Mouse (Mus musculus): ENCODE measurements around the gene Hdhd5.

The Hdhd5 gene

DNA sequence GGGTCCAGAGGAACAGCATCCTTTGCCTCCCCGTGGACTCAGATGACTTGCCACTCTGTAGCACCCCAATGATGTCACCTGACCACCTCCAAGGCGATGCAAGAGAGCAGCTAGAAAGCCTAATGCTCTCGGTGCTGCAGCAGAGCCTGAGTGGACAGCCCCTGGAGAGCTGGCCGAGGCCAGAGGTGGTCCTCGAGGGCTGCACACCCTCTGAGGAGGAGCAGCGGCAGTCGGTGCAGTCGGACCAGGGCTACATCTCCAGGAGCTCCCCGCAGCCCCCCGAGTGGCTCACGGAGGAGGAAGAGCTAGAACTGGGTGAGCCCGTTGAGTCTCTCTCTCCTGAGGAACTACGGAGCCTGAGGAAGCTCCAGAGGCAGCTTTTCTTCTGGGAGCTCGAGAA lies 49.1 kb downstream of the Hdhd5 start:
- DNase-seq, result no peak

DNA sequence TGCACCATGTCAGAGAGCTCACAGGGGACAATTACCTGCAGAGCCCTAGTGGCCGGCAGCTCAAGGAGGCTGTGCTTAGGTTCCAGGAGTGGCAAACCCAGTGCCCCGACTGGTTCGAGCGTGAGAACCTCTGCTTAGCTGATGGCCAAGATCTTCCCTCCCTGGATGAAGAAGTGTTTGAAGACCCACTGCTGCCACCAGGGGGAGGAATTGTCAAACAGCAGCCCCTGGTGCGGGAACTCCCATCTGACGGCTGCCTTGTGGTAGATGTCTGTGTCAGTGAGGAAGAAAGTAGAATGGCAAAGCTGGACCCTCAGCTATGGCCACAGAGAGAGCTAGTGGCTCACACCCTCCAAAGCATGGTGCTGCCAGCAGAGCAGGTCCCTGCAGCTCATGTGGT lies 49.6 kb downstream of the Hdhd5 start:
- no peak for DNase-seq

DNA sequence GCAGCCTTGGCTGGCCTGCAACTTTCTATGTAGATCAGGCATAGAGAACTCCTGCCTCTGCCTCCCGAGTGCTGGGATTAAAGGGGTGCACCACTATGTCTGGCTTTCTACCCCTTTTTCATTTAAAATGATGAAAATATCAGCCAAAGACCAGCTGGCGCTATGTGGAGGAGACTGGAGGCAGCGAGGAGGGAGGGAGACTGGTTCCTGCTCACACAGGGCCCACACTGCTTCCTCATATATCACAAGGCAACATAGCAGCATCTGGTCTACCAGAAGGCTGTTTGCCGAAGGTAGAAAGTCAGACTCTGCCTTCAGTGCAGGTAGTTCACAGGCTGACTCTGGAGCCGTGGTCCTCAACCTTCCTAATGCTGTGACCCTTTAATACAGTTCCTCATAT lies 50.8 kb downstream of the Hdhd5 start:
- no peak for DNase-seq

DNA sequence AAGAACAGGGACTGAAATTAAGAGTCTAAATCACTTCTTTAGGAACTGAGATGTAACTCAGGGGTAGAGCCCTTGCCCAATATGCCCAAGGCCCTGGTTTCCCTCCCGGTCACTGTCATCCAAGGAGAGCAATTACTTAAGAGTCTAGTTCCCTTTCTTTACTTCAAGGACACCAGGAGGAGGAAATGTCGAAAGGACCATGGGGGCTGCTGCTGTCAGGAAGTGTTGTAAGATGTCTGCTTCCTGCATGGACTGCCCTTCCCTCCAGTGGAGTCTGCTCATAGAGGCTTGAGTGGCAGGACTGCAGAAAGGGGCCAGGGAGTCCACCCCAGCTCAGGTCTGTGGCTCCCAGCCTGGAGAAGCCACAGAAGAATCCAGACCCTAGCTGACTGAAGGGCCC lies 51.8 kb downstream of the Hdhd5 start:
- DNase-seq, result no peak

DNA sequence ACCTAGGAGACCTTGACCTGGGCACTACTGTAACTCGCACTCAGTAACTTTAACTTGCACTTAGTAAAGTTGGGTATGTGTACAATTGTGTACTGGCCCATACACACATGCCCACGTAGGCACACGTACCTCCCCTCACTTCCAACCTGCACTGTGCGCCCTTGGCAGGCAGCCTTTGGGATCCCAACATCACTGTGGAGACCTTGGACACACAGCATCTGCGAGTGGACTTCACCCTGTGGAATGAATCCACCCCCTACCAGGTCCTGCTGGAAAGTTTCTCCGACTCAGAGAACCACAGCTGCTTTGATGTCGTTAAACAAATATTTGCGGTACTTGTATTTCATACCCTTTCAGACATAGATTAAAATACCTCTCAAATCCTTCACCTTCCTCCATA lies 55.8 kb downstream of the Hdhd5 start:
- no peak for DNase-seq

DNA sequence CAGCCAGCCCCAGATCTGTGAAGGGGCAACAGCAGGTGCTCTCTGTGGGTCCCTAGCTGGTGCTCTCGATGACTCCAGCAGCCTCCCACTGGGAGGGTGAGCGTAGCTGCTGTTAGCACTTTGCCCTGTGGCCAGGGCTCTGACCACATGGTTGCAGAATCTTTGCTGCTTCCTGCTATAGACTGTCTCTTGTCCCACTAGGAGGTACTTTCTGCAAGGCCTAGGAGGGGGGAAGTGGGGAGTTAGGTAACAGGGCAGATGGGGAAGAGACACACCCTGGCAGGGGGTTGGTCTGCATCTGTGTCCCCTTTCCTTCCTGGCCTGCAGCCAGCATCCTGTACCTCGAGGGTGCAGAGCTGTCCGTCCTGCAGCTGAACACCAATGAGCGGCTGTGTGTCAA lies 57.7 kb downstream of the Hdhd5 start:
- DNase-seq, result no peak

DNA sequence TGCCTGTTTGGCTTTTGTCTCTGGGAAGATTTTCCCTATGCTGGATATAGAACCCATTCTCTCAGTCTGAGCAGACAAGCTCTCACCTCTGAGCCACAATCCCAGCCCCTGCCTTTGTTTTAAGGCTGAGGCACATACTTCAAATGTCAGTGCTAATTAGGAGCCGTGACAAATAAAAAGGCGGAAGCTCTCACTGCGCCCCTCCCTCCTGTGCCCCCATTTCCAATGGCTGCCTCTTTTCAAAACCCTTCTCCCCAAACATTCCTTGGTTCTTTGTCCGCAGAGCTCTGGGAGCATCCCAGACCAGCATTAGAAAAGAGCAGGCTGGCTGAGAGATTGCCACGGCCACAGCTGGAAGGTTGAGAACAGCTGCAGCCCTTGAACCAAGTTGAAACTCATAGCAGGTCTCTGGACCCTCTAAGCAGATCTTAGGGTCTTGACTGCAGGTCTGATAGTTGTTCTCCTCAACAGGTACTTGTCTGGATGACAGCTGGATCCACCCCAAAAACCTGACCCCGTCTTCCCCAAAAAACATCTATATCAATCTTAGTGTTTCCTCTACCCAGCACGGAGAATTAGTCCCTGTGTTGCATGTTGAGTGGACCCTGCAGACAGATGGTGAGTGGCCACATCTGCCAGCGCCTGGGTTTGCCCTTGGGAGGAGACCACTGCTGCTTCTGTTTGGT lies 58.5 kb downstream of the Hdhd5 start:
- no peak for DNase-seq

DNA sequence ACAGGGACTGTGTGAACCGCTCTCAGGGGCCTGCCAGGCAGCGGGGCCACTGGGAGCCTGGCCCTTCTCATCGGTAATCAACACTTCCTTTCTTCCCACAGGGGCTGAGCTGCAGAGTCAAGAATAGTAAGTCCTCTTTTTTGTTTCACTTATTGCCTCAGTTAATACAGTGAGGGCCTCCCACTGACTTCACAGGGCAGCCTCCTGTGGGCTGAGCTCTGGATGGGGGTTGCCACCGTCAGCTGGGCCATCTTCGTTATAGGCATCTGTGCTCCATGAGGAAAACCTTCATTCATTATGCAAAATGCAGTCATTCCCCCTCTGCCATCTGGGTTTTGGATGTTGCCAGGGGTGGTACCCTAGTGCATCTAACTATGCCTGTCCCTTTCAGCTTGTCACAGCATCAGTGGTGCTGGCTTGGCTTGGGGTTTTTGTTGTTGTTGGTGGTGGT lies 59.1 kb downstream of the Hdhd5 start:
- no peak for DNase-seq

DNA sequence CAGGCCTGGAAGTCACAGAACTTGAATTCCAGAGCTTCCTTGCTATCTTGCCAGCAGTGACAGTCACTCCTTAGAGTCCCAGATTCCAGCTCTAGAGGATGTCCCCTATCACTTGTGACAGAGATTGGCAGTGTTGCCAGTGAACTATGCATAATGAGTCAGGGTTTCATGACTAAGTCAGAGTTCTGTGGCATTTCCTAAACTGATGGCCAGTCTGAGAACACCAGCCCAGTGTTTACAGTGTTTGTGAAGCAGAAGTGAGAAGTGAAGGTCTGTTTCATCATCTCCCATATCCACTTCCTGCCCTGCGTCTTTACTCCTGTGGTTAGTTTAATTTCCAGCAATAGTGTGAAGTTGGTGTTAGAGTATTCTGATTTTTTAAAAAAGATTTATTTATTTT lies 60.5 kb downstream of the Hdhd5 start:
- DNase-seq, result no peak

DNA sequence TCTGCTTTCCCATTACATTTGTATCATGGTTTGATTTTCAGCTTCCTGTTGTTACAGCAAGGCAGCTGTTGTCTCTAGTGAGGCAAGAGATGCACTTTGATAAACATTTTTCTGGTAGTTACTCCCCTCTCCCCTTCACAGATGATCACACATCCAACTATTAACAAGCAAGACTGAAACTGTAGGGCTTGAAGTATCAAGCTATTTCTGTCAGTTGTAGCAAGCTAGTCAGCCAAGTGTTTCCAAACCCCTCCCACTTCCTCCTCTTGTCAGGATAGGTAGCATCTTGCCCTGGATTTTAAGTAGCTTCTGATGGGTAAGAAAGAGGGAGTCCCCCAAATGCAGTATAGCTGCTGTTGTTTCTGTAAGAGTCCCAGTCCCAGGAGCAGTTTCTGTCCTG lies 61.3 kb downstream of the Hdhd5 start:
- DNase-seq, result no peak

DNA sequence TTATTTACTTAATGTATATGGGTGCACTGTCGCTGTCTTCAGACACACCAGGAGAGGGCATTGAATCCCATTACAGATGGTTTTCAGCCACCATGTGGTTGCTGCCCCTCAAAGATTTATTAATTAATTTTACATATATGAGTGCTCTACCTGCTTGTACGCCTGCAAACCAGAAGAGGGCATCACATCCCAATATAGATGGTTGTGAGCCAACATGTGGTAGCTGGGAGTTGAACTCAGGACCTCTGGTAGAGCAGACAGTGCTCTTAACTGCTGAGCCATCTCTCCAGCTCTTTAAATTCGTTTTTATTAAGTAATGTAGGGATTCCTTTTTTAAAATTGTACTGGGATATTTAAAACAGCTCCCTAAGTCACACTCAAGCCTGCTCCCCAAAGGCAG lies 61.9 kb downstream of the Hdhd5 start:
- no peak for DNase-seq

DNA sequence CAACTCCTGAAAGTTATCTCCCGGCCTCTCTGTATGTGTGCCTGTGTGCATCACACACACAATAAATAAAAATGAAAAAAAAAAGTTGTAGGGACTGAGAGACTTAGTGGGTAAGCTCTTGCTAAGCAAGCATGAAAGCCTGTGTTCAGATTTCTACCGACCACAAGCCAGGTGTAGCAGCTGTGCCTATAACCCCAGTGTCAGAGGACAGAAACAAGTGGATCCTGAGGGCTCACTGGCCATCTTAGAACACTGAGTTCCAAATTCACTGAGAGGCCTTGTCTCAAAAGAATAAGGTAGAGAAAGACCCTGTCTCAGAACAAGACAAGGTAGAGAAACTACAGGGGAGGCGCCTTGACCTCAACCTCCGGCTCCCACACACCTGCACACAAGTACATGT lies 62.9 kb downstream of the Hdhd5 start:
- no peak for DNase-seq

DNA sequence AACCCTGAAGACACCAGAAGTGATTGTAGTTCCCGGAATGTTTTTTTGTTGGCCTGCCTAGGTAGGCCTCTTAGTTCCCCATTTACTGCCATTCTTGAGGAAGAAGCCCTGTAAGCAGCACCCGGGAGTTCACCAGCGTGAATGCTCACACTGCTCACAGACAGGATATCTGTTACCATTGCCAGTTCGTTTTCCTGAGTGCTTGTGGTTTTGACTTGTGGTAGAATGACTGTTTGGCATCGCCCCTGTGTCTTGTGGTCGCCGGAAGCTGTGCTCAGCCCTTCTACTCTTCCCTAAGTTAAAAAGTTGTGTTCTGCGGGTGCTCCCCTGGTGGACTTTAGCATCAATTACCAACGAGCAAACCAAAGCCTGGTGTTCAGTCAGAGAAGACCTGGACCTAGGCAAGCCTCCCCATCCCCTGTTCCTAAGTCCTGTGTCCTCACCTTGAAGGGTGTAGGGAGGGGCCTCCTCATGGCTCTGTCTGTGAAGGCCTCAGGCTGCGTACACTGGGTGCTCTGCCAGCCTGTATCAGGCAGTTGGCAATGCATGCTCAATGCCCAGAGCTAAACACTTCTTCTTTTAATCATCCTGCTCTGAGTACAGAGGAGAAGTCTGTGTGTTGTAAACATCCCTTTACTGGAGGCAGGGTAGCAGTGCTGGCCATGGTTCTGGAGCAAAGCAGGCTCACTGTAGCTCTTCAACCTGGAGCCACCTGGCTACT lies 64.3 kb downstream of the Hdhd5 start:
- DNase-seq, result no peak

DNA sequence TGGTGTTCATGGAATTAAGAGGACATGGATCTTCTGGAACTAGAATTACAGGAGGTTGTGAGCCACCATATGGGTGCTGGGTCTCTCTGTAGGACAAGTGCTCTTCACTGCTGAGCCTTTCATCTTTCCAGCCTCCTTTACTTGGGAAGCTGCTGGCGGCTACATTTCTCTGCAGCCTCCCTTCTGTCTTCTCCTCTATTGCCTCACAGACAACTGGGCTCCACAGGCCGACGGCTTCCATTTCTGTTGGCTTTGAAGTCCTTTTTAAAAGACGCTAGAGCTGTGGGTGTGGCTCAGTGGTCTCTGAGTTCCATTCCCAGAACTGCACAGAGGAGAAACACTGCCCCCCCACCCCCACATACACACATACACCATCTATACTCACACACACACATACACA lies 65.7 kb downstream of the Hdhd5 start:
- DNase-seq, result no peak

DNA sequence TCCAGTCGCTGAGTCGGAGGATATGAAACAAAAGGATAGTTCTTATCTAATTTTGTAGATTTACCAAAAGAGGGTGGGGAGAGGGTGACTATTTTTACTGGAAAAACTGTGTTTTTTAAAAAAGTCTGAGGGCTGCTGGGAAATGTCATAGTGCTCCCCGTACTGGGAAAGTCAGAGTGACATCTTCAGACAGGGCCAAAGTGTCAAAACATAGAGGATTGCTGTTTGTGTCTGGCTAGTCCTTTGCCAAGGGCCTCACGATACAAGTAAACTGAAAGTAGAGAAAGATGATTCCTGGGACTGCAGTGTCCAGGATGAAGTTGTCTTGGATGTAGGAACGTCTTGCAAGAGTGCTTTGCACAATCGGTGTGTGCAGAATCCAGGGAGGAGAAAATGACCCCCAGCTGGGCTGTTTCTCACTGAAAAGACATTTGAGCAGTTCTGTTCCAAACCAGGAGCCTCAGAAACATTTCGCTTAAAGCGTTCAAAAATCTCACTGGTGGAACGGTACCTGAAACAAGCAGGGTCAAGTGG lies 66.6 kb downstream of the Hdhd5 start:
- no peak for DNase-seq

DNA sequence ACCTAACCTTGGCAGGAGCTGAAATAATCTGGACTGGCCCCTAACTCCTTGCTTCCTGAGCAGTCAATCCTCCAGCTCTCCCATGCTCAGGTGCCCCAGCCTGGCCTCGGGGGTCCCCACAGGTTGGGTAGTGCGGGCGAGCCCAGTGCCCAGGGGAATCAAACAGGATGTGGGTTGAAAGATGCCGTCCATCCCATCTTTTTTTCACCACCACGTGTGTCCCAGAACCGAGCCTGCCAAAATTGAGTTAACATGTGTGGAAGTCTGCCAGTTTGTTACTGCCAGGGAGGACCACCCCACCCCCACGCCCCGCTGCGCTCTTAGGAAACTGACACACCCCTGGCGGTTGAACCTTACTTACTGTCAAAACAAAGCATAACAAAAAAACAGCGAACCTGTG lies 67.2 kb downstream of the Hdhd5 start:
- no peak for DNase-seq

DNA sequence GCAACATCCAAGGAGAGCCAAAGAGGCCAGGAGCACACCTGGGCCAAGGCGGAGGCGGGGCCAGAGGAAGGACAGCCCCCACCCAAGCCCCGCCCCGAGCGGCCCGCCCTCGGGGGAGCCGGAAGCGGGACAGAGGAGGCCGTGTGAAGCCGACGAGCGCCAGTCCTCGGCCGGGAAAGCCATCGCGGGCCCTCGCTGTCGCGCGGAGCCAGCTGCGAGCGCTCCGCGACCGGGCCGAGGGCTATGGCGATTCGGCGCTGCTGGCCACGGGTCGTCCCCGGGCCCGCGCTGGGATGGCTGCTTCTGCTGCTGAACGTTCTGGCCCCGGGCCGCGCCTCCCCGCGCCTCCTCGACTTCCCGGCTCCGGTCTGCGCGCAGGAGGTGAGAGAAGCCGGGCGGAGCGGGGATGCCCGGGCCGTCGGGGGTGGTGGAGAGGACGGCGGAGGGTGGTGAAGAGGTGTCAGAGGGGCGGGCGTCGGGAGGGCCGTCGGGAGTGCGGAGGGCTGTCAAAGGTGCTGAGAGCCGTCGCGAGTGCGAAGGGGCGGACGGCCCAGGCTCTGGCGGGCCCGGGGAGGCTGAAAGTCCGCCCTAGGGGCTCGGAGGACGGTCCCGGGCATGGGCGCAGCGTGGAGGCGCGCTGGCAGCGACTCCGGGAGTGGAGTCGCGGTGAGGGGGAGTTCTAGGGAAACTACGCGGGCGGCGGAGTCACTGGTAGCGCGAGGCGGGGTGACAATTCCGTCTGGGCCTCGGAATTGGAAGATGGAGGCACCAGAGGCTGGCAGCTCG lies 67.8 kb downstream of the Hdhd5 start, which contains the start of gene Il17ra:
Gene Il17ra, plus strand, starts transcription at position 162 of the 786 bp plus-strand sequence.
- no peak for DNase-seq

DNA sequence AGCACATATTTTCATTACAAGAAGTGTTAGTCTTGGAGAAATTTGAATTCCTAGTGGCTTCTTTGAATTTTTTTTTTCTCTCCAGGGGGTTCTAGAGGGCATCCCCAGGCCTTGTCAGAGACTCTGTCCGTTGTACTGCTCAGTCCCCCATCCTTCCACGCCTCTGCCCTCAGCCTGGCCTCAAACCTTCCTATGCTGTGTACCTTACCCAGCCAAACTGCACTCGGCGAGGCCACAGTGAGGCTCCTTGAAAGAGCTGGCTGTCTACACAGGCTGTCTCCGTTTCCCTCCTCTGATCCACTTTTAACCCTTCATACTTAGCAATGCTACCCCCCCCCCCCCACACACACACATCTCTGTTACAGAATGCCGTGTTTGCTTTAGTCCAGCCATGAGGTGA lies 68.9 kb downstream of the Hdhd5 start:
- DNase-seq, result no peak

DNA sequence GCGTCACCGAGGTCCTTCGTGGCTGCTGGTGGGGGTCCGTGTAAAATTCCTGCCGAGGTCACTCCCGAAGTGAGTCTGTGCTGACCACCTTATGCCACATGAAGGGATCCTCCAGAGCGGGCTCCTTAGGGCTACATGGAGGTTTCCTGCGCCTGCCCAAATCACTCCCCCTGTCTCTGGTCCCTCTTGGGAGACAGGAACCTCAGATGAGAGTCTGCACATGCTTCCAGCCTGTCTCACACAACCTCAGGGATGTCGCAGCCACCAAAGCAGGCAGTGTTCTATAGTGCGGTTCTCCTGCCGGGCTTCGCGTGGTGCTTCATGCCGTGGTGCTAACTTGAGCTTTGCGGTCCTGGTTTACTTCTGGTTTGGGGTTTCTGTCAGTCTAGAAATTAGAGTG lies 69.9 kb downstream of the Hdhd5 start:
- no peak for DNase-seq
